Mouse (Mus musculus) liver, postnatal 0 days (tissue): ENCODE data around the gene Kcnmb4. TPM values are rescaled to one million over a fixed set of nuclear protein-coding genes. Genes with fewer than 3 reads are reported as not detected.

Source experiments
- ATAC-seq: fragments of 200-750 bp; cut with Nextera tagmentation; 2 replicates; pipeline ENCODE4 v1.8.0; 2017; ENCODE audit warnings: mild to moderate bottlenecking, moderate library complexity
- DNase-seq: peaks from one replicate; pipeline ENCODE4 v3.0.0-alpha.2; 2016
- H3K27ac ChIP-seq: fragments of 300-500 bp; sonication (generic); 2 replicates; pipeline ENCODE4 v1.5.1; 2014; ENCODE audit warnings: antibody characterized with exemption, moderate library complexity, mild to moderate bottlenecking, low read depth
- H3K27me3 ChIP-seq: fragments of 300-500 bp; sonication (generic); 2 replicates; pipeline ENCODE4 v1.6.1; 2014; ENCODE audit warnings: low read length, control low read depth, mixed read lengths; ENCODE audit not compliant: insufficient read depth
- H3K36me3 ChIP-seq: fragments of 300-500 bp; sonication (generic); replicated peaks from 2 replicates; pipeline ENCODE4 v1.6.1; 2014; ENCODE audit warnings: mild to moderate bottlenecking, control low read depth, low read length, moderate library complexity, mixed read lengths; ENCODE audit not compliant: insufficient read depth
- H3K4me1 ChIP-seq: fragments of 300-500 bp; sonication (generic); 2 replicates; pipeline ENCODE4 v1.6.1; 2014; ENCODE audit warnings: antibody characterized with exemption, mild to moderate bottlenecking, control low read depth; ENCODE audit not compliant: insufficient read depth
- H3K4me2 ChIP-seq: fragments of 300-500 bp; sonication (generic); 2 replicates; pipeline ENCODE4 v1.6.1; 2014; ENCODE audit warnings: low read depth, mild to moderate bottlenecking, low read length, moderate library complexity, mixed read lengths
- H3K4me3 ChIP-seq: fragments of 300-500 bp; sonication (generic); 2 replicates; pipeline ENCODE4 v1.5.1; 2014; ENCODE audit warnings: low read depth, low read length
- H3K9ac ChIP-seq: fragments of 300-500 bp; sonication (generic); replicated peaks from 2 replicates; pipeline ENCODE4 v1.6.1; 2014; ENCODE audit warnings: mild to moderate bottlenecking, moderate library complexity
- H3K9me3 ChIP-seq: fragments of 300-500 bp; sonication (generic); 2 replicates; pipeline ENCODE4 v1.6.1; 2016; ENCODE audit warnings: mild to moderate bottlenecking, control low read depth, low read length, mixed read lengths
- CTCF ChIP-seq: sonication (generic); IDR thresholded peaks from 2 replicates; pipeline ENCODE4 v1.5.1; 2016; ENCODE audit warnings: antibody characterized with exemption, low read depth
- EP300 ChIP-seq: IDR thresholded peaks from 2 replicates; pipeline ENCODE4 v1.6.1; 2016; ENCODE audit warnings: antibody characterized with exemption, low read depth, mild to moderate bottlenecking
- WGBS: fragments of 180-500 bp; shearing (Covaris S2); extraction: QIAGEN DNeasy Blood & Tissue Kit; methylation state at CpG from one replicate; pipeline ENCODE4 v1.1.7; 2014; ENCODE audit not compliant: insufficient replicate concordance; 5-methylcytosine and 5-hydroxymethylcytosine counted together
- polyA plus RNA-seq: library from polyadenylated mRNA; unstranded; fragments of >200 nt; fragmentation: Nextera tagmentation; extraction: Ambion mirVana; gene quantifications from 2 replicates; pipeline ENCODE4 v1.2.1, GENCODE M21; 2015

Kcnmb4 gene
- polyA plus RNA-seq, 1 experiment from 2014 or later = not detected

- Histone ChIP-seq H3K9me3 (no peaks in the 10 kb centered on the region), H3K4me2 (no peak overlapping the region), H3K4me3 (no peak overlapping the region), H3K27me3 (no peaks in the 10 kb centered on the region), H3K27ac (no peak overlapping the region), H3K36me3 (peaks cover 4% of the 10 kb centered on the region), H3K9ac (no peak overlapping the region), H3K4me1 (0 out of 2 replicates have a peak, but pooled peaks cover 2% of the 10 kb centered on the region)
- TF ChIP-seq EP300 (no peak), CTCF (no peak)
- peak; percentile 51; the same call in 1 of the 2 replicates for ATAC-seq
- 61% methylated on average over 7 of the region's 7 CpGs for whole genome bisulfite sequencing
- no peak for DNase-seq
Observed at GRCm38 (mm10) chr10:116505303-116506014, 31.8 kb upstream of the Kcnmb4 start.

- no peak overlapping the region for H3K4me2 ChIP-seq
- peak; percentile 32 for DNase-seq
- H3K27me3 ChIP-seq = no peaks in the 10 kb centered on the region
- no peak overlapping the region for H3K9ac ChIP-seq
- TF ChIP-seq CTCF = no peak
- no peak for TF ChIP-seq EP300
- H3K36me3 ChIP-seq = peaks cover 29% of the 10 kb centered on the region
- peak; percentile 72 for ATAC-seq
- no peaks in the 10 kb centered on the region for H3K4me1 ChIP-seq
- WGBS = 73% methylated on average over 3 of the region's 3 CpGs
- H3K4me3 ChIP-seq = no peak overlapping the region
- no peak overlapping the region for H3K27ac ChIP-seq
- no peaks in the 10 kb centered on the region for H3K9me3 ChIP-seq
Observed at GRCm38 (mm10) chr10:116492768-116493167, 19.1 kb upstream of the Kcnmb4 start.

- Histone ChIP-seq H3K4me2 (no peak overlapping the region), H3K4me1 (no peaks in the 10 kb centered on the region), H3K27me3 (no peaks in the 10 kb centered on the region), H3K27ac (no peak overlapping the region), H3K36me3 (peaks cover 25% of the 10 kb centered on the region), H3K9me3 (no peaks in the 10 kb centered on the region), H3K4me3 (no peak overlapping the region), H3K9ac (no peak overlapping the region)
- ATAC-seq (no peak), DNase-seq (no peak)
- 73% methylated on average over 10 of the region's 10 CpGs for WGBS
- TF ChIP-seq EP300 (no peak), CTCF (no peak)
Observed at GRCm38 (mm10) chr10:116486895-116487747, 13.4 kb upstream of the Kcnmb4 start.

DNA sequence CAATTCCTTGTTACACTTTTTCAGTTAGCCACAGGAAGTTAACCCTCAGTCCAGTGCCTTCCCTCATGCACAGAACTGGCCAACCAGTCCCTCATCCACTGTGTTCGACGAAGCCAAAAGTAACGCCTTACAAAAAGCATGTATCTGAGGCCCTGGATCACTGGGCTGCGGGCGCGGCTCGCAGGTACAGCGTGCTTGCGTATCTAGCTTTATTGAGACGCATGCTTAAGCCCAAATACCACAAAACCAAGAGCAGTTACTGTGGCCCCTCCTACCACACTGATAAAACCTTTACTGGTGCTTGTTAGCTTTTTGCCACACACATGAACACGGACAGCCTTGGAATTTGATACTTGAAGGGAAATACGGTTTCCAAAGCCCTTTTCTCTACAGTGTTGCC lies 8.2 kb upstream of the Kcnmb4 start:
- Histone ChIP-seq H3K4me2 (no peak overlapping the region), H3K9ac (no peak overlapping the region), H3K27ac (no peak overlapping the region), H3K36me3 (peaks cover 25% of the 10 kb centered on the region), H3K4me1 (no peaks in the 10 kb centered on the region), H3K4me3 (no peak overlapping the region), H3K27me3 (no peaks in the 10 kb centered on the region), H3K9me3 (no peaks in the 10 kb centered on the region)
- ATAC-seq (peak; percentile 10; the same call in 1 of the 2 replicates), DNase-seq (no peak)
- TF ChIP-seq CTCF (no peak), EP300 (no peak)
- 56% methylated on average over 12 of the region's 12 CpGs for WGBS

GRCm38 (mm10) chr10:116480988-116481387 lies 7.3 kb upstream of the Kcnmb4 start:
- Histone ChIP-seq H3K27ac (no peak overlapping the region), H3K9ac (no peak overlapping the region), H3K4me1 (no peaks in the 10 kb centered on the region), H3K27me3 (peaks cover 5% of the 10 kb centered on the region), H3K9me3 (0 out of 2 replicates have a peak, but pooled peaks cover 4% of the 10 kb centered on the region), H3K4me3 (no peak overlapping the region), H3K4me2 (no peak overlapping the region), H3K36me3 (peaks cover 21% of the 10 kb centered on the region)
- no peak for DNase-seq
- no peak for ATAC-seq
- 88% methylated on average over 5 of the region's 5 CpGs for WGBS
- no peak for TF ChIP-seq EP300
- TF ChIP-seq CTCF = 0 out of 2 replicates have a peak, but pooled peaks have one; percentile 8

GRCm38 (mm10) chr10:116476559-116476958 lies 2.9 kb upstream of the Kcnmb4 start:
- no peaks in the 10 kb centered on the region for H3K36me3 ChIP-seq
- TF ChIP-seq CTCF (no peak), EP300 (no peak)
- 0 out of 2 replicates have a peak, but pooled peaks cover 4% of the 10 kb centered on the region for H3K9me3 ChIP-seq
- ATAC-seq = no peak
- H3K27me3 ChIP-seq = peaks cover 45% of the 10 kb centered on the region
- no peak for DNase-seq
- no peak overlapping the region for H3K4me3 ChIP-seq
- peaks cover 8% of the 10 kb centered on the region; the same call in 1 of the 2 replicates for H3K4me1 ChIP-seq
- no peak overlapping the region for H3K27ac ChIP-seq
- H3K4me2 ChIP-seq = no peak overlapping the region
- WGBS = 78% methylated on average over 3 of the region's 3 CpGs
- no peak overlapping the region for H3K9ac ChIP-seq
